Mouse (Mus musculus): Measurements from ENCODE around the gene Rhd.

DNA sequence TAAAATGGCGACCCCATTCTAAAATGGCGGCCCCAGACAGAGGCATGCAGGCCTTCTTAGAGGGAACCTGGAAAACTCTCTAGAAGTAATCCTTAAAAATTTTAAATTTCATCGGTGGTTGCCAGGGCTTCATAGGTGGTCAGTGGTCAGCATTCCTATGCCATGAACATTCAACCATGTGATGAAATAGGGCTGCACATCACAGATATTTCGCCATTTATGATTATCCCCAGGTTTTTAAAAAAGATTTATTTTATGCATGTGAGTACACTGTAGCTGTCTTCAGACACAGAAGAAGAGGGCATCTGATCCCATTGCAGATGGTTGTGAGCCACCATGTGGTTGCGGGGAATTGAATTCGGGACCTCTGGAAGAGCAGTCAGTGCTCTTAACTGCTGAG lies 56.3 kb downstream of the Rhd start:
- TF ChIP-seq POLR2A (IDR thresholded peaks at IDR 0.05; ENCODE audit: borderline replicate concordance, control insufficient read depth, low read depth, low read length): no peak
- TF ChIP-seq CTCF (IDR thresholded peaks at IDR 0.05; ENCODE audit: control insufficient read depth, insufficient read depth, low read length): no peak

Data from bone marrow, adult 2 months (tissue).